Mouse (Mus musculus): ENCODE data around the gene Mgll. TPM values are rescaled to one million over a fixed set of nuclear protein-coding genes. Genes with fewer than 3 reads are reported as not detected.

Mgll gene
- polyA plus RNA-seq, 1 experiment from 2014 or later: 55.0 TPM

DNA sequence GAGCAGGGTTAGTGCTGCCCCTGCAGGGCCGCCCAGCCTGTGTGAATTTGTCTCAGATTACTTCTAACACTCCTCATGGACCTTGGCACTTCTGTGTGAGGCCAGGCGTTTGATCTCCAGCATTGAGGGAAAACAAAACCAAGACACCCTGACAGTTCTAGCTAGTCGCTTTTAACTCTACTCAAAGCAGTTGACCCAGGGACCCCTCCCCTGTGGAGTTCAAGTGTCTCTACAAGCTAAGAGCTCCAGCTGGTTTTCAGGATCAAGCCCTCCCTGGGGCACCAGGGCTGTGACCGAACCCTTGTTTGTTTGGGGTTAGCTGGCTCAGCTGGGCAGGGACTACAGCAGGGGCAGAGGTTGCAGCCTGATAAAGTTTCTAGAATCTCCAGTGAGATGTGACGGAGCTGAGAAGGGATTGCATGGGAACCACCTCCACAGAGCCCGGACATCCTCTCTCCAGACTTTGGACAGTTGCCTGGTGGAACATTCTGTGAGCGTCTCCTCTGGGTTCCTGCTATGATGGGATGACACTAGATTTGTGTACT, 68.0 kb downstream of the Mgll start:
- peaks cover 27% of the 10 kb centered on the region for H3K4me1 ChIP-seq (ENCODE audit: control insufficient read depth, insufficient read depth, low read length)

DNA sequence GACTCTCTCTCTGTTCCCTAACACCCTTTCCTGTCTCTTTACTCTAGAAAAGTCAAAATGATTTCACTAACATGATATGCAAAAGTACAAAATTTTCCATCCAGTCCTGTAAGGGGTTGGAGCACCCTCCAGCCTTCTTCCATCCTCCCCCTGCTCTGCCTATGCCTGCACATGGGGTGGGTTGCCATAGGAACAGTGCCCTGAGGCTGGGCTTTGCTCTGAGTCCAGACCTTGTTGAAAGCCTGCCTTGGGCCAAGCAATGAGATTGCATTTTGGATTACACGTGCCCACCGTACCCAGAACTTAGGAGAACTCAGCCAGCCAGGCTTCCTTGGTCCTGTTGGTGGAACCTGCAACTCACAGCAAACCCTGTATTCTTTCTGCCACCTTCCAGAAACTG, 69.0 kb downstream of the Mgll start:
- peak; percentile 75 for ATAC-seq
- no peak overlapping the region for H3K27ac ChIP-seq (ENCODE audit: low read length)
- WGBS: 19% methylated on average over 2 of the region's 2 CpGs

More for the DNA sequence above, 68.0 kb downstream of the Mgll start:
- H3K9ac ChIP-seq (ENCODE audit: low read depth, low read length): no peak overlapping the region
- H3K27me3 ChIP-seq (ENCODE audit: control insufficient read depth, insufficient read depth, low read depth, low read length): no peaks in the 10 kb centered on the region
- no peaks in the 10 kb centered on the region for H3K36me3 ChIP-seq (ENCODE audit: control insufficient read depth, insufficient read depth, low read length)
- H3K4me3 ChIP-seq (ENCODE audit: low read depth, low read length): no peak overlapping the region
- ATAC-seq: no peak
- WGBS: 39% methylated on average over 7 of the region's 7 CpGs
- no peak overlapping the region for H3K4me2 ChIP-seq (ENCODE audit: low read length)
- no peaks in the 10 kb centered on the region for H3K9me3 ChIP-seq (replicated peaks; ENCODE audit: control insufficient read depth, low read length, poor library complexity, severe bottlenecking)
- no peak overlapping the region for H3K27ac ChIP-seq (ENCODE audit: low read length)

DNA sequence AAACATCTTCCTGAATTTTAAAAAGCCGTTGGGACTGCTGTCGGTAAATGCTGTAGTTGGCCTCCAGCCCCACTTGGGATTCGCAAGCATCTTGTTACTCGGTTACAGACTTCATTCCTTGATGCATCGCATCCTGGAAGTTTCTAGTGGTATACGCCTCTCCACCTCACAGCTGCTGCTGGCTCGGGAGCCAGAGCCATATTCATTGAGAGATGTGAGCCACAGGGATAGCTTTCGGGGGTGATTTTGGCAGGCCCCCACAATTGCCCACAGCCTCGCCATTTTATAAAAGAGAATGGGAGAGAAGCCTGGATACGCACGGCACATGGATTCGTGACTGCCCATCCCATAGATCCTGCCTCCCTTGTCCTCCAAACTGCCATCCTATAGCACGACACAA, 69.7 kb downstream of the Mgll start:
- no peaks in the 10 kb centered on the region for H3K27me3 ChIP-seq (ENCODE audit: control insufficient read depth, insufficient read depth, low read depth, low read length)
- no peak overlapping the region for H3K4me2 ChIP-seq (ENCODE audit: low read length)
- H3K4me3 ChIP-seq (ENCODE audit: low read depth, low read length): no peak overlapping the region
- no peak for ATAC-seq
- H3K9me3 ChIP-seq (replicated peaks; ENCODE audit: control insufficient read depth, low read length, poor library complexity, severe bottlenecking): no peaks in the 10 kb centered on the region
- WGBS: 77% methylated on average over 13 of the region's 13 CpGs
- H3K9ac ChIP-seq (ENCODE audit: low read depth, low read length): no peak overlapping the region
- peaks cover 19% of the 10 kb centered on the region for H3K4me1 ChIP-seq (ENCODE audit: control insufficient read depth, insufficient read depth, low read length)
- no peaks in the 10 kb centered on the region for H3K36me3 ChIP-seq (ENCODE audit: control insufficient read depth, insufficient read depth, low read length)
- no peak overlapping the region for H3K27ac ChIP-seq (ENCODE audit: low read length)

More for the DNA sequence above, 69.0 kb downstream of the Mgll start:
- H3K36me3 ChIP-seq (ENCODE audit: control insufficient read depth, insufficient read depth, low read length): no peaks in the 10 kb centered on the region
- H3K9ac ChIP-seq (ENCODE audit: low read depth, low read length): no peak overlapping the region
- H3K9me3 ChIP-seq (replicated peaks; ENCODE audit: control insufficient read depth, low read length, poor library complexity, severe bottlenecking): no peaks in the 10 kb centered on the region
- H3K4me2 ChIP-seq (ENCODE audit: low read length): no peak overlapping the region
- peaks cover 22% of the 10 kb centered on the region for H3K4me1 ChIP-seq (ENCODE audit: control insufficient read depth, insufficient read depth, low read length)
- no peaks in the 10 kb centered on the region for H3K27me3 ChIP-seq (ENCODE audit: control insufficient read depth, insufficient read depth, low read depth, low read length)
- no peak overlapping the region for H3K4me3 ChIP-seq (ENCODE audit: low read depth, low read length)

DNA sequence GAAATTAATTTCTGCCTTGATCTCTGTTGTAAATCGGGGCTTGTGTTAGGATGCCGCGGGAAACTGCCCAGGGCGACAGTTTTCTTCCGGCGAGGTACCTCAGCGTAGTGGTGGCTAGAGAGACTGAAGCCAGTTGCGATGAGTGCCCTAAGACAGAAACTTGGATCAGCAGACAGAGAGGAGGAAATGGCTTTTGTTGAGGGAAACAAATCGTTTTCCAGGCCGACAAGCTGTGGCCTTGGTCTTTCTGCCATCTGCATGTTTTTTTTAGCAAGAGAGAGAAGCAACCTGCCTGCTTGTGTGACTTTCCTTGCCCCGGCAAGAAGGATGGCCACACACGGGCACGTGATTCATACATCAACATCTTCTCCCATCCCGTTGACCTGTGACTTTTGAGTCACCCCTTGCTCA, 70.4 kb downstream of the Mgll start:
- 78% methylated on average over 14 of the region's 14 CpGs for WGBS
- no peak overlapping the region for H3K27ac ChIP-seq (ENCODE audit: low read length)
- peaks cover 19% of the 10 kb centered on the region for H3K4me1 ChIP-seq (ENCODE audit: control insufficient read depth, insufficient read depth, low read length)
- H3K9me3 ChIP-seq (replicated peaks; ENCODE audit: control insufficient read depth, low read length, poor library complexity, severe bottlenecking): no peaks in the 10 kb centered on the region
- H3K27me3 ChIP-seq (ENCODE audit: control insufficient read depth, insufficient read depth, low read depth, low read length): no peaks in the 10 kb centered on the region
- no peak overlapping the region for H3K4me2 ChIP-seq (ENCODE audit: low read length)
- H3K36me3 ChIP-seq (ENCODE audit: control insufficient read depth, insufficient read depth, low read length): no peaks in the 10 kb centered on the region
- H3K9ac ChIP-seq (ENCODE audit: low read depth, low read length): no peak overlapping the region
- H3K4me3 ChIP-seq (ENCODE audit: low read depth, low read length): no peak overlapping the region
- no peak for ATAC-seq

DNA sequence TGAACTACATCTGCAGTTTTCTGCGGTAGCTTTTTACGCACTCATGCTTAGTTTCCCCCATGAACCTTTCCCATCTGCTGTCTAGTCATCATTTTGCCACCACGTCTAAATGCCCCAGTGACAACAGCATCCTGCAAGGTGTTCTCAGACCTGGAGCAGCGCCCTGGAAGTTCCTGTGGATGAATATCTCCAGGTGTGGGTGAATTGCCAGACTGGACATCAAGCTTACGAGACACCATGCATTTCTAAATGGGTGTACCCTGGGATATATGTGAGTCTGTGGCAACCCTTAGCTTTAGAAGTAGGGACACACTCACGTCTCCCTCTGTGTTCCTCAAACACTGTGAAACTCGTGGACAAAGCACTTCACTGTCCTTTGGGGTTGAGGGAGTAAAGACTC, 76.0 kb downstream of the Mgll start:
- Histone ChIP-seq H3K9me3 (replicated peaks; ENCODE audit: control insufficient read depth, low read length, poor library complexity, severe bottlenecking) (no peaks in the 10 kb centered on the region), H3K4me1 (ENCODE audit: control insufficient read depth, insufficient read depth, low read length) (no peaks in the 10 kb centered on the region)
- ATAC-seq: no peak

DNA sequence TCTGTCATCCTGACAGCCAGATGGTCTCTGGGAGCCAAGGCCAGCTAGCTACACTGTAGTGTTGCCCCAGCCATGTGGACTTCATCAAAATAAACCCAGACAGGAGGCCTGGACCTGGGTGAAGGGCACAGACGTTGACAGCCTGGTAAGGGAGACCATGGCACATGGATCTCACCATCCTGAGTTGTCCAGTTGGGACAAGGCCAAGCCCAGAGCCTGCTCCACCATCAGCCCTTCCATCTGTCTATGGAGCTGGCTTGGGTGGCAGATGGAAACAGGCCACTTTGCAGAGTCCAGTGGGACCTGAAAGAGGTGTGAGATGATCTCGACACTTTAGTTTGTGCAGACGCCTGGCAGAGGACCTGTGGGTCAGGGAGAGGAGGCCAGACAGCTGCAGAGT, 76.5 kb downstream of the Mgll start:
- H3K4me1 ChIP-seq (ENCODE audit: control insufficient read depth, insufficient read depth, low read length): no peaks in the 10 kb centered on the region
- no peak overlapping the region for H3K4me3 ChIP-seq (ENCODE audit: low read depth, low read length)
- WGBS: 71% methylated on average over 3 of the region's 3 CpGs
- H3K9ac ChIP-seq (ENCODE audit: low read depth, low read length): no peak overlapping the region
- H3K27ac ChIP-seq (ENCODE audit: low read length): no peak overlapping the region
- no peaks in the 10 kb centered on the region for H3K9me3 ChIP-seq (replicated peaks; ENCODE audit: control insufficient read depth, low read length, poor library complexity, severe bottlenecking)
- no peak for ATAC-seq
- H3K36me3 ChIP-seq (ENCODE audit: control insufficient read depth, insufficient read depth, low read length): no peaks in the 10 kb centered on the region
- H3K4me2 ChIP-seq (ENCODE audit: low read length): no peak overlapping the region
- no peaks in the 10 kb centered on the region for H3K27me3 ChIP-seq (ENCODE audit: control insufficient read depth, insufficient read depth, low read depth, low read length)

More for the DNA sequence above, 76.0 kb downstream of the Mgll start:
- no peaks in the 10 kb centered on the region for H3K27me3 ChIP-seq (ENCODE audit: control insufficient read depth, insufficient read depth, low read depth, low read length)
- H3K9ac ChIP-seq (ENCODE audit: low read depth, low read length): no peak overlapping the region
- no peaks in the 10 kb centered on the region for H3K36me3 ChIP-seq (ENCODE audit: control insufficient read depth, insufficient read depth, low read length)
- WGBS: 88% methylated on average over 7 of the region's 7 CpGs
- no peak overlapping the region for H3K27ac ChIP-seq (ENCODE audit: low read length)
- H3K4me2 ChIP-seq (ENCODE audit: low read length): no peak overlapping the region
- H3K4me3 ChIP-seq (ENCODE audit: low read depth, low read length): no peak overlapping the region

DNA sequence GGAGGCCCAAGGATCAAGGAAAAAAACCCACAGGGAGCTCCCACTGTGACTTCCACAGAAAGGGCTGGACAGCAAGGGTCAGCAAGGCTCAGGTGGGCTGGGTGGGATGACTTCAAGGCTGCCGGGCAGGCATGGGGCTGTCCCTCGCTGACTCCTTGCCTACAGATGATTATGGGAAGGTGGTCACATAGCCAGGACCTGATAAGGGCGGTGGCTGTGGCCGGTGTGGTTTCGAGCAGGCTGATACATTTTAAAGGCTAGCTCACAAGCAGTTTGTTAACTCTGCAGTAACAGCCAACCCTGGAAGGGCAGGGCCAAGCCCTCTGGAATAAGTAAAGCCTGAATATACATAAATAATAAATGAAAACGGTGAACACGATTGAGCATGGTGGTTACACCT, 78.8 kb downstream of the Mgll start:
- Histone ChIP-seq H3K4me1 (ENCODE audit: control insufficient read depth, insufficient read depth, low read length) (no peaks in the 10 kb centered on the region), H3K9me3 (replicated peaks; ENCODE audit: control insufficient read depth, low read length, poor library complexity, severe bottlenecking) (no peaks in the 10 kb centered on the region), H3K27me3 (ENCODE audit: control insufficient read depth, insufficient read depth, low read depth, low read length) (no peaks in the 10 kb centered on the region), H3K4me2 (ENCODE audit: low read length) (no peak overlapping the region), H3K27ac (ENCODE audit: low read length) (no peak overlapping the region), H3K9ac (ENCODE audit: low read depth, low read length) (no peak overlapping the region), H3K36me3 (ENCODE audit: control insufficient read depth, insufficient read depth, low read length) (no peaks in the 10 kb centered on the region), H3K4me3 (ENCODE audit: low read depth, low read length) (no peak overlapping the region)
- ATAC-seq: no peak
- 87% methylated on average over 7 of the region's 7 CpGs for WGBS

DNA sequence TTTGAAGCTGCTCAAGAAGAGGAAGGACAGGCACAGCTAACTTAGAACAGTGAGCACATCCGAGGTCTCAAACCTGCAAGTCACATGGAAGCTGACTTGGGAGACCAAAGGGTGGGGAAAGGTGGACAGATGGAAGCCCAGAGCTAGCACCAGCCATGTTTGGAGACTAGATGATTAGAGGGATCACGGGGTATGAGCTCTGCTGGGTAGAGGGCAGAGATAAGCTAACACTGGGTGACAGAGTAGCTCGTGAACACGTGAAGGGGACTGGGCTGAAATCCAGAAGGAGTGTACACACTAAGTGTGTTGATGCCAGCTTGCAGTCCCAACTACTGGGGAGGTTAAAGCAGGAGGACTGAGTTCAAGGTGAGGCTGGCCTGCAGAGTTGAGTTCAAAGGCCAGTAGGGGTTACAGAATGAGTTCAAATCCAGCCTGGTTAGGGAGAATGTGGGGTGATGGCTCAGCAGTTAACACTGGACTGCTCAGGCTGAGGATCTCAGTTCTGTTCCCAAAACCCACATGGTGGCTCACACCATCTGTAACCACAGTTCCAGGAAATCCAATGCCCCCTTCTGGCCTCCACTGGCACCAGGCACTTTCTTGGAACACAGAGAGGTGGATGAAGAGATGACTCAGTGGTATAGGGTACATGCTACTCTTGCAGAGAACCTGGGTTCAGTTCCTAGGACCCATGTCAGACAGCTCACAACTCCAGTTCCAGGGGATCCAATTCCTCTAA, 79.9 kb downstream of the Mgll start:
- no peak overlapping the region for H3K4me3 ChIP-seq (ENCODE audit: low read depth, low read length)
- ATAC-seq: no peak
- WGBS: 82% methylated on average over 4 of the region's 4 CpGs
- no peaks in the 10 kb centered on the region for H3K36me3 ChIP-seq (ENCODE audit: control insufficient read depth, insufficient read depth, low read length)
- no peaks in the 10 kb centered on the region for H3K27me3 ChIP-seq (ENCODE audit: control insufficient read depth, insufficient read depth, low read depth, low read length)
- H3K4me2 ChIP-seq (ENCODE audit: low read length): no peak overlapping the region
- H3K27ac ChIP-seq (ENCODE audit: low read length): no peak overlapping the region
- H3K9me3 ChIP-seq (replicated peaks; ENCODE audit: control insufficient read depth, low read length, poor library complexity, severe bottlenecking): no peaks in the 10 kb centered on the region
- no peaks in the 10 kb centered on the region for H3K4me1 ChIP-seq (ENCODE audit: control insufficient read depth, insufficient read depth, low read length)
- no peak overlapping the region for H3K9ac ChIP-seq (ENCODE audit: low read depth, low read length)

DNA sequence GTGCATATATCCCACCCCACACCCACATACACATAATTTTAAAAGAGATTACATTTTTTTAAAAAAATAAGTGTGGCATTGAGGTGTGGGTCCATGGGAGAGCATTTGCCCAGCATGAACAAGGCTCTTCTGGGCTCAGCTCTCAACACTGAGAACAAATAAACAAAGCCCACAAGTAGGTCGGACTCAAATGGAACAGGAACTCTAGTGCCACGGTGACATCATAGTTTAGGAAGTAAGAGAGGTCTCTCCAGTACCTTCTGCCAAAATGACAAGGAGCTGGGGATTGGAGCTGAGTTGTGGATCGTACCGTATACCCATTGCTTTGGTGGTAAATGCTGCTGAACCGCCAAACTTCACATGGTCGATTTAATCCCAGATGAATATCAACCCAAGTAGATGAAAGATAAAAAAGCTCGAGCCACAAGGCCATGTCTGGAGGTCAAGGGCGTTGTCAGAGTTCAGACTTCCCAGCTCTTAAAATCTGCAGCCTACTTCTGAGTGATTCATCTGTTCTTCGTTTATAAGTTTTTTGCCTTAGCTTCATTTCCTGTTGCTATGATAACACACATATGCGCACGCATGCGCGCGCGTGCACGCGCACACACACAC, 80.9 kb downstream of the Mgll start:
- Histone ChIP-seq H3K4me1 (ENCODE audit: control insufficient read depth, insufficient read depth, low read length) (no peaks in the 10 kb centered on the region), H3K4me2 (ENCODE audit: low read length) (no peak overlapping the region), H3K27ac (ENCODE audit: low read length) (no peak overlapping the region), H3K9me3 (replicated peaks; ENCODE audit: control insufficient read depth, low read length, poor library complexity, severe bottlenecking) (no peaks in the 10 kb centered on the region), H3K27me3 (ENCODE audit: control insufficient read depth, insufficient read depth, low read depth, low read length) (no peaks in the 10 kb centered on the region), H3K36me3 (ENCODE audit: control insufficient read depth, insufficient read depth, low read length) (no peaks in the 10 kb centered on the region), H3K4me3 (ENCODE audit: low read depth, low read length) (no peak overlapping the region), H3K9ac (ENCODE audit: low read depth, low read length) (no peak overlapping the region)
- ATAC-seq: no peak
- WGBS: 93% methylated on average over 17 of the region's 17 CpGs

Measured in midbrain, embryonic 16.5 days (tissue).